Mouse (Mus musculus): ENCODE measurements at regions not wholly inside any gene's neighbourhood (a gene's known extent, or its start where the extent isn't known, plus 50 kb on each side); places are given as distances from the start of the nearest gene placed in this dataset.

DNA sequence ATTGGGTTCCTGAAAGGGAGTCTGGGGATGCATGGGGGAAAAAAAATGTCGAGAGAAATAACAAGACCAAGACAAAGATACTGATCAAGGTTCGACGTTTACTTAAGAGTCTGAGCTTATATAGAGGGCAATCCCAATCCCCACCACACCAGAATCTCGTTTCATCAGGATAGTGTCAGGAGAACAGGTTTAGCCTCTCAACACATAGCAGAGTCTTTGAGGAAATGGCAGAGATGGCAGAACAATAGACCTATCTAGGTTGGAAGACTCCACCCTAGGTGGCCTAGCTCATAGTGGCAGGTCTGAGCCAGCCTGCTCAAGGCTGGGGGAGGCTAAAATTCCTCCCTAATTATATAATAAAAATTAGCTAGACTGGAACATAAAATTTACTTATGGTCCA is 151.6 kb upstream of the Gm49339 start:
- H3K9me3 ChIP-seq (ENCODE audit: control insufficient read depth, low read length) = no peaks in the 10 kb centered on the region
- H3K36me3 ChIP-seq (ENCODE audit: control insufficient read depth, insufficient read depth, low read length) = no peaks in the 10 kb centered on the region
- H3K4me2 ChIP-seq (ENCODE audit: low read depth) = no peak overlapping the region
- H3K27ac ChIP-seq (ENCODE audit: low read depth, low read length) = no peak overlapping the region
- no peaks in the 10 kb centered on the region for H3K27me3 ChIP-seq (ENCODE audit: control insufficient read depth, insufficient read depth, low read length)
- DNase-seq (ENCODE audit: low spot score) = no peak
- WGBS = 79% methylated on average over 4 of the region's 4 CpGs
- no peak for ATAC-seq (ENCODE audit: insufficient read depth, low FRiP score, low TSS enrichment)
- H3K4me1 ChIP-seq (ENCODE audit: control insufficient read depth, insufficient read depth, low read length) = no peaks in the 10 kb centered on the region
- no peak overlapping the region for H3K4me3 ChIP-seq (ENCODE audit: low read depth, low read length)
- H3K9ac ChIP-seq (ENCODE audit: low read length) = no peak overlapping the region

DNA sequence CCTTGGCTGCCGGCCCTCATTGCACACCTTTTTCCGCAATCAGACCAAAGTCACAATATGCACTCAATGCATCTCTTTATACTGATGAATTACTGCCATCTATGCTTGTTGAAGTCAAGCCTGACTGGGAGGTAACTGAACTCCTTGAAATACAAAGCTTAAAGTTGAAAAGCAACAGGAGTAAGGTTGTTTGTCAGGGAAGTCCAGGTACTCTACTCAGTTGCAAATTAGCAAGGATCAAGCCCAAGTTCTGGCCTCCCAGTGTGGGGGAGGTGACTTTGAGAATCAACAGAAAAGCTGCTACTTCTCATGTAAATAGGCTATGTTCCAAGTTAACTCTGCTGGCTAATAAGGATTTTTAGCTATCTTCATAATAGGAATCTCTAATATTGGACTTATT is 151.0 kb upstream of the Gm49339 start:
- Histone ChIP-seq H3K27ac (ENCODE audit: low read depth, low read length) (no peak overlapping the region), H3K4me3 (ENCODE audit: low read depth, low read length) (no peak overlapping the region), H3K9me3 (ENCODE audit: control insufficient read depth, low read length) (no peaks in the 10 kb centered on the region), H3K4me2 (ENCODE audit: low read depth) (no peak overlapping the region), H3K9ac (ENCODE audit: low read length) (no peak overlapping the region), H3K4me1 (ENCODE audit: control insufficient read depth, insufficient read depth, low read length) (no peaks in the 10 kb centered on the region), H3K36me3 (ENCODE audit: control insufficient read depth, insufficient read depth, low read length) (no peaks in the 10 kb centered on the region), H3K27me3 (ENCODE audit: control insufficient read depth, insufficient read depth, low read length) (no peaks in the 10 kb centered on the region)
- no peak for ATAC-seq (ENCODE audit: insufficient read depth, low FRiP score, low TSS enrichment)
- no peak for DNase-seq (ENCODE audit: low spot score)
- 87% methylated on average over 2 of the region's 2 CpGs for WGBS

Measured in neural tube, embryonic 11.5 days (tissue).